Mouse (Mus musculus): ENCODE measurements around the gene Mmp8.

GRCm38 (mm10) chr9:7554382-7554781, 3.9 kb upstream of the Mmp8 start:
- TF ChIP-seq GATA1 (IDR thresholded peaks at IDR 0.05; ENCODE audit: low read length), result no peak
- TF ChIP-seq TAL1 (IDR thresholded peaks at IDR 0.05; ENCODE audit: low read length), result no peak

All from erythroblast, embryonic 14.5 days (primary cell).